Mouse (Mus musculus): Measurements from ENCODE around the gene Rsph9. TPM values are rescaled to one million over a fixed set of nuclear protein-coding genes. Genes with fewer than 3 reads are reported as not detected.
A peak's percentile ranks its signal among the peaks of the same experiment; 100 is the strongest.

The Rsph9 gene
- polyA plus RNA-seq, 1 experiment from 2014 or later: 23.7 TPM

DNA sequence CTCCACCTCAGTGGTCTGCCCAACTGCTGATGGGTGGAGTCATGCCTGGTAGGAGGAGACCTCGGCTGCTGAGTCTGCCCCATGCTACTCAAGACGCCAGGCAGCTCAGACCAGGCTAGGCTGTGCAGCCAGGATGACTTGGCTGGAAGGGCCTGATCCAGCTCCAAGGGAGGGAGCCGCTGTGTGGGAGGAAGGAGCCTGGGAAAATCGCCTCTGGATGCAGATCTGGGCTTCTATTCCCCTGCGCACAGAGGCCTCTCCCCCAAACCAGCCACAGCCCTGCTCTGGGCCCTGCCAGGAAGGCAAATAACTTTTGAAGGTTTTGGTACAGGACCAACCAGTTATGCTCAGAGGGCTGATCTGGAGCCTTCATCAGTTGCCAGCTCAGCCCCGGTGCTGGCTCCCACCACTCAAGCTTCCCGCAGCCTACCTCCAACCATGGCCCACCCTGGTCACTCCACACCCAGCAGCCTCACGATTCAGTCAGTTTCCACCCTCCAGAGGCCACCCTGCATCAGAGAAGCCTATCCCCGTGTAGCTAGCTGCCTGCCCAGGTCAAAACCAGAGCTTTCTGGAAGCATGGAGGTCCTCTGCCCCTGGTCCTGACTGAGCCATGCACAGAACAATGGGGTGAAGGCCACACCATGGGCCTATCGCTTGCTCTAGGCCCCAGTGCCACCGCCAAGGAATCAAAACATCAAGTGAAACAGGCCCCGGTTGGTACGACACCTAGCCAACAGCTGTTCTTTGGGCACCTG lies 14.1 kb downstream of the Rsph9 start:
- peak overlapping the region; percentile 38; the same call in 1 of the 2 replicates for H3K27ac ChIP-seq (ENCODE audit: low read length)
- H3K27me3 ChIP-seq (ENCODE audit: control insufficient read depth, insufficient read depth, low read depth, low read length): no peaks in the 10 kb centered on the region
- H3K9ac ChIP-seq (ENCODE audit: low read length): no peak overlapping the region
- peaks cover 23% of the 10 kb centered on the region for H3K4me1 ChIP-seq (replicated peaks; ENCODE audit: control insufficient read depth, insufficient read depth, low read length)
- H3K4me3 ChIP-seq (ENCODE audit: low read length): no peak overlapping the region
- 63% methylated on average over 13 of the region's 13 CpGs for WGBS
- ATAC-seq (ENCODE audit: low read depth): peak; percentile 55
- H3K36me3 ChIP-seq (ENCODE audit: control insufficient read depth, insufficient read depth, low read length): peaks cover 38% of the 10 kb centered on the region
- H3K4me2 ChIP-seq (ENCODE audit: low read depth, low read length): no peak overlapping the region
- H3K9me3 ChIP-seq (ENCODE audit: control insufficient read depth, low read length): no peaks in the 10 kb centered on the region

- Histone ChIP-seq H3K9me3 (ENCODE audit: control insufficient read depth, low read length) (no peaks in the 10 kb centered on the region), H3K36me3 (ENCODE audit: control insufficient read depth, insufficient read depth, low read length) (peaks cover 49% of the 10 kb centered on the region), H3K27ac (ENCODE audit: low read length) (no peak overlapping the region), H3K4me2 (ENCODE audit: low read depth, low read length) (no peak overlapping the region), H3K27me3 (ENCODE audit: control insufficient read depth, insufficient read depth, low read depth, low read length) (no peaks in the 10 kb centered on the region), H3K4me3 (ENCODE audit: low read length) (no peak overlapping the region), H3K4me1 (replicated peaks; ENCODE audit: control insufficient read depth, insufficient read depth, low read length) (peaks cover 23% of the 10 kb centered on the region), H3K9ac (ENCODE audit: low read length) (no peak overlapping the region)
- no peak for ATAC-seq (ENCODE audit: low read depth)
- 57% methylated on average over 6 of the region's 6 CpGs for WGBS
Observed at GRCm38 (mm10) chr17:46127814-46128493, 16.1 kb downstream of the Rsph9 start.

GRCm38 (mm10) chr17:46126608-46127007 lies 17.4 kb downstream of the Rsph9 start:
- Histone ChIP-seq H3K4me3 (ENCODE audit: low read length) (no peak overlapping the region), H3K27ac (ENCODE audit: low read length) (peak overlapping the region; percentile 74), H3K9me3 (ENCODE audit: control insufficient read depth, low read length) (no peaks in the 10 kb centered on the region), H3K4me2 (ENCODE audit: low read depth, low read length) (no peak overlapping the region), H3K36me3 (ENCODE audit: control insufficient read depth, insufficient read depth, low read length) (peaks cover 55% of the 10 kb centered on the region), H3K4me1 (replicated peaks; ENCODE audit: control insufficient read depth, insufficient read depth, low read length) (peaks cover 23% of the 10 kb centered on the region), H3K9ac (ENCODE audit: low read length) (peak overlapping the region; percentile 8; the same call in 1 of the 2 replicates), H3K27me3 (ENCODE audit: control insufficient read depth, insufficient read depth, low read depth, low read length) (no peaks in the 10 kb centered on the region)
- WGBS: 35% methylated on average over 6 of the region's 6 CpGs
- ATAC-seq (ENCODE audit: low read depth): peak; percentile 82

GRCm38 (mm10) chr17:46123953-46124700 lies 19.9 kb downstream of the Rsph9 start:
- no peak overlapping the region for H3K4me3 ChIP-seq (ENCODE audit: low read length)
- no peak overlapping the region for H3K27ac ChIP-seq (ENCODE audit: low read length)
- peaks cover 23% of the 10 kb centered on the region for H3K4me1 ChIP-seq (replicated peaks; ENCODE audit: control insufficient read depth, insufficient read depth, low read length)
- ATAC-seq (ENCODE audit: low read depth): no peak
- H3K9ac ChIP-seq (ENCODE audit: low read length): no peak overlapping the region
- WGBS: 76% methylated on average over 12 of the region's 12 CpGs
- H3K27me3 ChIP-seq (ENCODE audit: control insufficient read depth, insufficient read depth, low read depth, low read length): no peaks in the 10 kb centered on the region
- H3K36me3 ChIP-seq (ENCODE audit: control insufficient read depth, insufficient read depth, low read length): peaks cover 56% of the 10 kb centered on the region
- no peak overlapping the region for H3K4me2 ChIP-seq (ENCODE audit: low read depth, low read length)
- H3K9me3 ChIP-seq (ENCODE audit: control insufficient read depth, low read length): no peaks in the 10 kb centered on the region

DNA sequence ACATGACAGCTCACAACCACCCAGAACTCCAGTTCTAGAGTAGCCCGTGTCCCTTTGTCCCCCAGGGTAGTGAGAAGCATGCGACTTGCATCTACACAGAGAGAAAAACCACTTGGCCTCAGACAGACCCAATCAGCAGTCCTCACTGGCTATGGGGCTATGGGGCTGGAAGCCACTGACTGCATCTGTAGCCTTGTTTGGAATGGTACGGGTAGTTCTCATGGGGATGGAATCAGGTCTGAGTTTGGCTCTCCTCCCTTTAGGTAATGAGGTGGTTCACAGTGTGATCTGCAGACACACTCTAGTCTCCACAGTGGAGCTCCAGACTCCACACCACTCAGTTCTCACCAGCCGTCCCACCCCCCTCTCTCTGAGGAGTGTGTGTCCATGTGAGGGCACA lies 20.7 kb downstream of the Rsph9 start:
- no peaks in the 10 kb centered on the region for H3K9me3 ChIP-seq (ENCODE audit: control insufficient read depth, low read length)
- no peak for ATAC-seq (ENCODE audit: low read depth)
- H3K27me3 ChIP-seq (ENCODE audit: control insufficient read depth, insufficient read depth, low read depth, low read length): no peaks in the 10 kb centered on the region
- peaks cover 49% of the 10 kb centered on the region for H3K36me3 ChIP-seq (ENCODE audit: control insufficient read depth, insufficient read depth, low read length)
- peaks cover 23% of the 10 kb centered on the region for H3K4me1 ChIP-seq (replicated peaks; ENCODE audit: control insufficient read depth, insufficient read depth, low read length)
- WGBS: 93% methylated on average over 4 of the region's 4 CpGs
- no peak overlapping the region for H3K9ac ChIP-seq (ENCODE audit: low read length)
- no peak overlapping the region for H3K27ac ChIP-seq (ENCODE audit: low read length)
- H3K4me2 ChIP-seq (ENCODE audit: low read depth, low read length): no peak overlapping the region
- H3K4me3 ChIP-seq (ENCODE audit: low read length): no peak overlapping the region

- no peak overlapping the region for H3K4me3 ChIP-seq (ENCODE audit: low read length)
- no peak overlapping the region for H3K9ac ChIP-seq (ENCODE audit: low read length)
- H3K4me1 ChIP-seq (replicated peaks; ENCODE audit: control insufficient read depth, insufficient read depth, low read length): peaks cover 26% of the 10 kb centered on the region
- peaks cover 46% of the 10 kb centered on the region for H3K36me3 ChIP-seq (ENCODE audit: control insufficient read depth, insufficient read depth, low read length)
- no peak for ATAC-seq (ENCODE audit: low read depth)
- no peak overlapping the region for H3K4me2 ChIP-seq (ENCODE audit: low read depth, low read length)
- no peak overlapping the region for H3K27ac ChIP-seq (ENCODE audit: low read length)
- H3K27me3 ChIP-seq (ENCODE audit: control insufficient read depth, insufficient read depth, low read depth, low read length): no peaks in the 10 kb centered on the region
- no peaks in the 10 kb centered on the region for H3K9me3 ChIP-seq (ENCODE audit: control insufficient read depth, low read length)
- WGBS: 93% methylated on average over 4 of the region's 4 CpGs
Observed at GRCm38 (mm10) chr17:46122791-46123190, 21.2 kb downstream of the Rsph9 start.

DNA sequence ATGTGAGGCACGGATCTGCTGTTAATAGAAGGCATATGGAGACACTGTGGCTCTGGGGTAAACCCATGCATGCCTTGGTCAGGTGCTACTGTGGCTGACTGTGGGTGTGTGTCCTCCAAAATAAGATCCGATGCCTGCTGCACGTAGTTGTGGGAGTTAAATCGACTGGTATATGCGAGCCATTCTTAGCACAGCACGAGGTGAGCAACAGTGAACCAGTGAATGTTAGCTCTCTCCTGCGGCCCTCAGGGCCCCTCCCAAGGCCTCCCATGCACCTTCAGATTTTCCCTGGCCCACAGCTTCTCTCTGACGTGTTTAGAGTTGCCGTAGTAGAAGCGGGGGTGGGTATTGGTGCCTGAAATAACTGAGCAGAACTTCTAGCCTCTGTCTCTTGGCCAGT lies 24.4 kb downstream of the Rsph9 start:
- 88% methylated on average over 10 of the region's 10 CpGs for WGBS
- no peaks in the 10 kb centered on the region for H3K27me3 ChIP-seq (ENCODE audit: control insufficient read depth, insufficient read depth, low read depth, low read length)
- peaks cover 20% of the 10 kb centered on the region for H3K36me3 ChIP-seq (ENCODE audit: control insufficient read depth, insufficient read depth, low read length)
- H3K4me1 ChIP-seq (replicated peaks; ENCODE audit: control insufficient read depth, insufficient read depth, low read length): peaks cover 35% of the 10 kb centered on the region
- no peak overlapping the region for H3K27ac ChIP-seq (ENCODE audit: low read length)
- no peak overlapping the region for H3K4me3 ChIP-seq (ENCODE audit: low read length)
- H3K4me2 ChIP-seq (ENCODE audit: low read depth, low read length): no peak overlapping the region
- H3K9ac ChIP-seq (ENCODE audit: low read length): no peak overlapping the region
- no peak for ATAC-seq (ENCODE audit: low read depth)
- H3K9me3 ChIP-seq (ENCODE audit: control insufficient read depth, low read length): no peaks in the 10 kb centered on the region

- H3K27ac ChIP-seq (ENCODE audit: low read length): no peak overlapping the region
- WGBS: 54% methylated on average over 4 of the region's 4 CpGs
- peaks cover 40% of the 10 kb centered on the region for H3K4me1 ChIP-seq (replicated peaks; ENCODE audit: control insufficient read depth, insufficient read depth, low read length)
- no peaks in the 10 kb centered on the region for H3K27me3 ChIP-seq (ENCODE audit: control insufficient read depth, insufficient read depth, low read depth, low read length)
- H3K4me2 ChIP-seq (ENCODE audit: low read depth, low read length): no peak overlapping the region
- no peak for ATAC-seq (ENCODE audit: low read depth)
- no peak overlapping the region for H3K4me3 ChIP-seq (ENCODE audit: low read length)
- H3K9ac ChIP-seq (ENCODE audit: low read length): no peak overlapping the region
- peaks cover 17% of the 10 kb centered on the region for H3K36me3 ChIP-seq (ENCODE audit: control insufficient read depth, insufficient read depth, low read length)
- no peaks in the 10 kb centered on the region for H3K9me3 ChIP-seq (ENCODE audit: control insufficient read depth, low read length)
Observed at GRCm38 (mm10) chr17:46118423-46118850, 25.6 kb downstream of the Rsph9 start.
